Mouse (Mus musculus): ENCODE results near the gene Dhdh. TPM values are rescaled to one million over a fixed set of nuclear protein-coding genes. Genes with fewer than 3 reads are reported as not detected.
"Not testable (repeated sequence)": the region's sequence is repeated elsewhere in the genome, so short reads cannot be mapped to it uniquely, and the experiment has no call there.

Gene Dhdh
- polyA plus RNA-seq, 1 experiment from 2014 or later, result 5.1 TPM

DNA sequence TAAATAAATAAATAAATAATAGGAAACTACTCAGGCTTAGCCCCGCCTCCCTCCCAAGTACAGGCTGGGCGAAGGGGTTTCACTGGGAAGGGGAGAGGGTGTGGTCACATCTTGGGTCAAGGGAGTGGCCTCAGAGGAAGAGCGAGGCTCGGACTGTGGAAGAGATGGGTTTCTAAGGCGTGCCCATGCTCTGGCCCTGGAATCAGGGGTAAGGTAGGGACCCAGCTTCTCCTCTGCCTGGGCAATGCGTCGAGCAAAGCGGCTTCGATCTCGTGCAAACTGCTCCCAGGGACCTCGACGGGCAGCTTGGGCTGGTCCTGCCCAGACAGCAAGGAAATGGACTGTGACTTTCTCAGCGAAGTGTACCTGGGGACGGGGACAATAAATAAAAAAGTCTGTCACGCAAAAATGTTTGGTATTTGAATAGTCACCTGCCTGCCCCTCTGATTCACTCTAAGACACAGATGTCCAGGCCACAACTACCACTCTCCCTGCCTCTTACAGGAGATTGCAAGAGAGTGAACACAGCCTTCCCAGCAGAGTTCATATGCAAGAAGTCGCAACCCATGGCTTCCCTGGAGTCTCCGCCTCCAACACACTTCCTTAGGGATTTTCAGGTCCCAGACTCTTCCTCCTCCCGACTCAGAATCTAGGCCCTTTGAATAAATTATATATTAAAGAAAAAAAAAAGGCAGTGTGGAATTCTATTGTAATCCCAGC is 34.5 kb upstream of the Dhdh start:
- Histone ChIP-seq H3K9ac (no peak overlapping the region), H3K27me3 (no peaks in the 10 kb centered on the region), H3K9me3 (replicated peaks) (no peaks in the 10 kb centered on the region), H3K27ac (replicated peaks) (no peak overlapping the region), H3K4me2 (replicated peaks) (peak overlapping the region; percentile 11; the same call in 1 of the 2 replicates), H3K4me1 (peaks cover 36% of the 10 kb centered on the region), H3K36me3 (peaks cover 7% of the 10 kb centered on the region; the same call in 1 of the 2 replicates), H3K4me3 (replicated peaks) (peak overlapping the region; percentile 51)
- 69% methylated on average over 18 of the region's 18 CpGs for WGBS
- no peak for ATAC-seq (ENCODE audit: insufficient number of reproducible peaks, low FRiP score, low TSS enrichment, low read depth)

DNA sequence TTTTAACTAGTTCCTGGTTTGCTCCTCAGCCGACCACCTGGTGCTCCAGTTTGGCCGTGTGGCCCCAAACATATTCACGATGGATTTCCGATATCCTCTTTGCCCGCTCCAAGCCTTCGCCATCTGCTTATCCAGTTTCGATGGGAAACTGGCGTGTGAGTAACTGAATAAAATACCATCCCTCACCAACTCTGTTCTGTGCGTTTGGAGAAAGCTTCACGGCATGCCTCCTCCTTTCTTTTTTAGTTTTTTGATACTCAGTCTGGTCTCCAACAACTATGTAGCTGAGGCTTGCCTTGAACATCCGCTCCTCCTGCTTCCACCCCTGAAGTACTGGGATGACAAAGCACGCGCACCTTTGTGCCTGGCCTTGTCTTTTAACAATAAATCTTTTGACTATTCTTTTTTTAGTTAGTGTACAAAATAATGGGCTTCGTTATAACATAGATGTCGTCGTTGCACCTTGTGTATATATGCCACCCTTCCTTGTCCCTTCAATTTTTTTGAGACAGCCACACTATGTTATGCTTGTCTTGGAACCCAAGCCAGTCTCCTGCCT is 33.7 kb upstream of the Dhdh start:
- Histone ChIP-seq H3K27me3 (no peaks in the 10 kb centered on the region), H3K4me2 (replicated peaks) (peak overlapping the region; percentile 52), H3K36me3 (peaks cover 7% of the 10 kb centered on the region; the same call in 1 of the 2 replicates), H3K9ac (peak overlapping the region; percentile 39; the same call in 1 of the 2 replicates), H3K27ac (replicated peaks) (peak overlapping the region; percentile 92), H3K9me3 (replicated peaks) (no peaks in the 10 kb centered on the region), H3K4me3 (replicated peaks) (peak overlapping the region; percentile 51), H3K4me1 (peaks cover 36% of the 10 kb centered on the region)
- WGBS, result 55% methylated on average over 16 of the region's 16 CpGs
- no peak for ATAC-seq (ENCODE audit: insufficient number of reproducible peaks, low FRiP score, low TSS enrichment, low read depth)

DNA sequence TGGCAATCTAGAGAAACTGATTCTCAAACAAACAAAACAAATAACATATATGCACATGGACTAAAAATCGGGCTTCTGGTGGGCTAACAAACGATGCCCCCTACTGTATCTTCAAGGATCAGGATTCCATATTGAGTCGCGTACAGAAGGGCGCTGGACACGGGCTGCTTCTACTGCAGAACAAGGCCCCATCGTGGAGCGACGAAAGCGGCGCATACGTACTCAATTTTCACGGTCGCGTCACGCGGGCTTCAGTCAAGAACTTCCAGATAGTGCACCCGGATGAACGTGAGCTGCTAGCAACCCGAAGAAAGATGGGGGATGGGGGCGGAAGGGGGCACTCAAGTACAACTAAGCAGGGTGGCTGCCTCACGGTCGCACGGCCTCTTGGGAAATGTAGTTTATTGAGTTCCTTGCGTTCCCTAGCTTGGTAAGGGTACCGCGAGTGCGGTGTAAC is 33.2 kb upstream of the Dhdh start:
- ATAC-seq (ENCODE audit: insufficient number of reproducible peaks, low FRiP score, low TSS enrichment, low read depth), result peak; percentile 79
- Histone ChIP-seq H3K4me2 (replicated peaks) (peak overlapping the region; percentile 52), H3K27ac (replicated peaks) (peak overlapping the region; percentile 92), H3K36me3 (peaks cover 7% of the 10 kb centered on the region; the same call in 1 of the 2 replicates), H3K4me3 (replicated peaks) (peak overlapping the region; percentile 51), H3K9ac (peak overlapping the region; percentile 39), H3K4me1 (peaks cover 36% of the 10 kb centered on the region), H3K9me3 (replicated peaks) (no peaks in the 10 kb centered on the region), H3K27me3 (no peaks in the 10 kb centered on the region)
- WGBS, result under 1% methylated on average over 28 of the region's 28 CpGs

DNA sequence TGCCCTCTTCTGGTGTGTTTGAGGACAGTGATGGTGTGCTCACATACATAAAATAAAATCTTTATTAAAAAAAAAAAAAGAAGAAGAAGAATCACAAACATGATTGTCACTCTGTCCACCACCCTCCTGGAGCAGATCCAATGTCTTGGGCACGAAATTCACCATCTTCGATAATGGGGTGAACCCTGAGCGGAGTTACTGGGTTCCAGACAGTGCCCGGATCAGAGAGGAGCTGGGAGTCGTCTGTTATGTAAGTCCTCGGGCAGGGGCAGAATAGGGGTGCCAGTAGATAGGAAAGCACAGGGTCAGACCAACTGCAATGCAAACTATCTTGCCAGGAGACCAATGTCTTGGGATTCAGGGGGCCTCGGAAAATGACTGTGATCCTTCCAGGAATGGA is 32.0 kb upstream of the Dhdh start:
- 0 out of 2 replicates have a peak overlapping the region, but pooled peaks have one; percentile 92 for H3K27ac ChIP-seq (replicated peaks)
- H3K36me3 ChIP-seq, result peaks cover 7% of the 10 kb centered on the region; the same call in 1 of the 2 replicates
- H3K9ac ChIP-seq, result no peak overlapping the region
- no peaks in the 10 kb centered on the region for H3K27me3 ChIP-seq
- WGBS, result 92% methylated on average over 7 of the region's 7 CpGs
- no peaks in the 10 kb centered on the region for H3K9me3 ChIP-seq (replicated peaks)
- peaks cover 37% of the 10 kb centered on the region for H3K4me1 ChIP-seq
- no peak overlapping the region for H3K4me3 ChIP-seq (replicated peaks)
- H3K4me2 ChIP-seq (replicated peaks), result no peak overlapping the region
- ATAC-seq (ENCODE audit: insufficient number of reproducible peaks, low FRiP score, low TSS enrichment, low read depth), result no peak

DNA sequence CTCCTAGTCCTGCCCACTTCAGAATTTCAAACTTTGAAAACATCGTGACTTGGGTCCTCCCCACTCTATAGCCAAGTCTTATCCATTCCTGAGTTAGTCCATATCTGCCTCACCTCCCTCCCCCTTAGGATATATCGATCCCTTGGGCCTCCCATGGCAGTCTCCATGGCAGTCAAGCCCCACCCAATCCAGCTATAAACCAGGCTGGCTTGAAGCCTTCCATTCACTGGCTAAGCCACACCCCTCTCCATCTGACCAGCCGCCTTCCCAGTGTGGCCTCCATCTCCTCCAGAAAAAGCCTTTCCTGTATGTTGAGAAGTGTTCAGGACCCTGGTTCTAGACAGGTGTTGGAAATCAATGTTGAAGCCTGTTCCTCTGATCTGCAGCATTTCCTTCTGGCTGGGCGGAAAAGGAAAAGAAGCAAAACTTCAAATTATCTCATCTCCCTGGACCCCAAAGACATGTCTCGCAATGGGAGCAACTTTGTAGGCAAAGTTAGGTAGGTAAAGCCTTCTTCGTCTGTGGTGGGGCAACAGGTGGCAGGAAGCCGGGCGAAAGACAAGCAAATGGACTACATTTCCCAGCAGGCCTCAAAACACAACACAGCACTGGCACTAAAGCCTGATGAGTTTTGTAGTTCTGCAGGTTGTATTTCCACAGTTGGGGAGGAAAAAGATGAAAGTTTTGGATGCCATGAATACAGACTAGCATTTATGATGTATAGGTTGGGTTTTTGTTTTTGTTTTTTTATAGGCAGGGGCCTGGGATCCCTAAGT is 30.9 kb upstream of the Dhdh start:
- no peak overlapping the region for H3K9ac ChIP-seq
- H3K9me3 ChIP-seq (replicated peaks), result no peaks in the 10 kb centered on the region
- WGBS, result 78% methylated on average over 8 of the region's 8 CpGs
- peaks cover 32% of the 10 kb centered on the region for H3K4me1 ChIP-seq
- ATAC-seq (ENCODE audit: insufficient number of reproducible peaks, low FRiP score, low TSS enrichment, low read depth), result no peak
- H3K4me2 ChIP-seq (replicated peaks), result no peak overlapping the region
- no peak overlapping the region for H3K27ac ChIP-seq (replicated peaks)
- no peaks in the 10 kb centered on the region for H3K27me3 ChIP-seq
- peaks cover 7% of the 10 kb centered on the region; the same call in 1 of the 2 replicates for H3K36me3 ChIP-seq
- no peak overlapping the region for H3K4me3 ChIP-seq (replicated peaks)

DNA sequence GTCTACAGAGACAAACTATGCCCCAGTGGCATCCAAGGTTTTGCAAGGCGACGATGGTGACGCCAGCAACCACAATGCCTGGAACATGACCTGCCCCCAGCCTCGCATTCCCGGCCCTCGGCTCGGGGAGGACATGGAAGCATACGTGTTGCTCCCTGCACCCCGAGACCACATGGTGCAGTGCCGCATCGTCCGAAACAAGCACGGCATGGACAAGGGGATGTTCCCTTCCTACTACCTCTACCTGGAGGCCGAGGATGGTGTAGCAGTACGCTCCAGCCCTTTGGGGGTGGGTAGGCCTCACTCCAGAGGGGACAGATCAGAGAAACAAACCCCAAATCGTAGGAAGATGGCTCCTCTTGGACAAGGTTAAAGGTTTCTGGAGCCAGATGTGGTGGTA is 30.0 kb upstream of the Dhdh start:
- 92% methylated on average over 16 of the region's 16 CpGs for WGBS
- H3K4me3 ChIP-seq (replicated peaks), result no peak overlapping the region
- H3K9ac ChIP-seq, result no peak overlapping the region
- peaks cover 26% of the 10 kb centered on the region for H3K4me1 ChIP-seq
- no peaks in the 10 kb centered on the region for H3K9me3 ChIP-seq (replicated peaks)
- no peak for ATAC-seq (ENCODE audit: insufficient number of reproducible peaks, low FRiP score, low TSS enrichment, low read depth)
- peaks cover 4% of the 10 kb centered on the region; the same call in 1 of the 2 replicates for H3K36me3 ChIP-seq
- H3K27me3 ChIP-seq, result no peaks in the 10 kb centered on the region
- no peak overlapping the region for H3K4me2 ChIP-seq (replicated peaks)
- H3K27ac ChIP-seq (replicated peaks), result no peak overlapping the region

DNA sequence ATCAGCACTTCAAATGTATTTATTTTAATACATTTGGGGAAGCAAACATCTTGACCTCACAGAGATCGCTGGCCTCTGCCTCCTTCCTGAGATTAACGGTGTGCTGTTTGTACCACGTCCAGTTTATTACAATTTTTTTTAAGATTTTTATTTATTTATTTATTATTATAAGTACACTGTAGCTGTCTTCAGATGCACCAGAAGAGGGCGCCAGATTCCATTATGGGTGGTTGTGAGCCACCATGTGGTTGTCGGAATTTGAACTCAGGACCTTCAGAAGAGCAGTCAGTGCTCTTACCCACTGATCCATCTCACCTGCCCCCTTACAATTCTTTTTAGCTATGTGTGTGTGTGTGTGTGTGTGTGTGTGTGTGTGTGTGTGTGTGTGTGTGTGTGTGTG is 28.2 kb upstream of the Dhdh start:
- H3K27ac ChIP-seq (replicated peaks); H3K36me3 ChIP-seq; H3K4me3 ChIP-seq (replicated peaks); ATAC-seq (ENCODE audit: insufficient number of reproducible peaks, low FRiP score, low TSS enrichment, low read depth); H3K9me3 ChIP-seq (replicated peaks); H3K27me3 ChIP-seq; H3K4me2 ChIP-seq (replicated peaks); H3K9ac ChIP-seq: not testable (repeated sequence)
- WGBS, result 68% methylated on average over 5 of the region's 5 CpGs
- H3K4me1 ChIP-seq, result peaks cover 13% of the 10 kb centered on the region; the same call in 1 of the 2 replicates

DNA sequence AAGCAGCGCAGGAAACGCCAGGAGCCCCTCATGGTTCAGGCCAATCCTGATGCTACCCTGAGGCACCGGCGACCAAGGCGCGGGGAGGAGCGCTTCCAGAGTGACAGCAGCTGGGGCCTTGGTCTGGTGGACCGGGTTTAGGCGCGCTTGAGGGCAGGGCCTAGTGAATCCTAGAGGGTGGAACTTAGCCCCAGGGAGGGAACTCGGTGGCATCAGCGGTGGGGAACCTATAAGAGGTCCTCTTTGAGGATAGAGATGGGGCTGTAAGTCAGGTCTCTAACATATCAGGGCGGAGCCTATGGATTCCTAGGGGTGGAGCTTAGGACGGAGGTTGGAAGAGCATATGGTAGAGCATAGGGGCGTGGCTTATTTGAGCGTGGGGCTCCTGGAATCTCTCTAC is 26.8 kb upstream of the Dhdh start:
- Histone ChIP-seq H3K4me3 (replicated peaks) (no peak overlapping the region), H3K4me2 (replicated peaks) (peak overlapping the region; percentile 29), H3K9ac (no peak overlapping the region), H3K9me3 (replicated peaks) (no peaks in the 10 kb centered on the region), H3K4me1 (peaks cover 7% of the 10 kb centered on the region; the same call in 1 of the 2 replicates), H3K27ac (replicated peaks) (peak overlapping the region; percentile 28), H3K27me3 (no peaks in the 10 kb centered on the region), H3K36me3 (no peaks in the 10 kb centered on the region)
- ATAC-seq (ENCODE audit: insufficient number of reproducible peaks, low FRiP score, low TSS enrichment, low read depth), result peak; percentile 68; the same call in 1 of the 2 replicates
- WGBS, result 23% methylated on average over 16 of the region's 16 CpGs

DNA sequence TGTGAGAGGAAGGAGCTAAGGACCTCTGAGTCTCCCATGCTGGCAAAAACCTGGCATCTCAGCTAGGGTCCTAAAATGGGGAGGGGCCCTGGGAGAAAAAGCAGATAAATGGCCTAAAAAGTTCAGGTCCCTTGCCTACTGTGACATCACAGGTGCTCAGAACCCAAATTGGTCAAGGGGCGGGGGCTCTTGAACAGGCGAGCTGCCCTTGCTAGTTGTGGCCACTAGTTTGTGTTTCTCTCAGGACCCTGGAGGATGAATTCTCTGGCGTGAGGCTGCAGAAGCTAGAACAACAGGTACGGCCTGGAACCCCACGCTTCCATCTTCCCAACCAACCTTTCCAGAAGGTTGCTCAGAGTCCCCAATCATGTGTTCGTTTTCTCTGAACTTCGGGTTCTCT is 25.8 kb upstream of the Dhdh start:
- no peak for ATAC-seq (ENCODE audit: insufficient number of reproducible peaks, low FRiP score, low TSS enrichment, low read depth)
- no peak overlapping the region for H3K4me3 ChIP-seq (replicated peaks)
- H3K27ac ChIP-seq (replicated peaks), result 0 out of 2 replicates have a peak overlapping the region, but pooled peaks have one; percentile 8
- H3K9me3 ChIP-seq (replicated peaks), result no peaks in the 10 kb centered on the region
- H3K36me3 ChIP-seq, result no peaks in the 10 kb centered on the region
- WGBS, result 81% methylated on average over 7 of the region's 7 CpGs
- no peaks in the 10 kb centered on the region for H3K27me3 ChIP-seq
- H3K9ac ChIP-seq, result no peak overlapping the region
- peaks cover 9% of the 10 kb centered on the region for H3K4me1 ChIP-seq
- H3K4me2 ChIP-seq (replicated peaks), result no peak overlapping the region

DNA sequence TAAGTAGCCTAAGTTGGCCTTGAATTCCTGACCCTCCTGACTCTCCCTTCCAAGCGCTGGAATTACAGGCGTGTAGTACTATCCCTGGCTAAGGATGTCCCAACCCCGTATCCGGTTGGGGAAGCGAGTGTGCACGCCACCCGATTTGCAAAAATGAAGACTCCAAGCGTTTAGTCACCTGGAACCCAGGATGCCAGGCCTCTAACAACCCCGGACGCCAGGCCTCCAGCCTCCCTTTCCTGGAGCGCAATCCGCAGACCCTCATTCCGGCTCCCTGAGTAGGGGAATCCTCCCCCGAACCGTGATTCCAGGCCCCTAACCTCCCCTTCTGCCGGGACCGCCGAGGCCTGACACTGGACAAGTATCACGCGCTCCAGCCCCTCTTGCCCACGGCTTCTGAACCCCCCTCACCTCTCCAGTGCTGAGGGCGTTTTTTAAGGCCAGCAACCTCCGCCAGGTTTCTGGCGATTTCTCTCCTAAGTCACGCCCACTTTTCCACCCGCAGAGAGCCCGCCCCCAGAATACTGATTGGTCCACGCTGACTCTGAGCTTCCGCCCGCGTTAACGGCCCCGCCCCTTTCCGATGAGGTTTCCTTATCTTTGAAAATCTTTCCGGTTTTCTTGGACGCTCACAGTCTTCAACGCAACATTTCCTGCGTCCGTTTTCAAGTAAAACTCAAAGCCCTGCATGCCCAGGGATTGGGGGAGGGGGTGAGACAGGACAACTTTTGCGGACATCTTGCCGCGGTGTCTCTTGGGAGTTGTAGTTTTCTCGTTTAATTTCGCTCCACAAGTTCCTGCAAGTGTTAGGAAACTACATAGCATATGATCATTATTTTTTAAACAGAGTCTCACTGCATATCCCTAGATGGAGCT is 21.5 kb upstream of the Dhdh start, which contains the start of gene Nucb1:
Gene Nucb1 (minus strand): TSS at position 495 of the 876 bp plus-strand sequence.
- H3K27me3 ChIP-seq, result no peaks in the 10 kb centered on the region
- peak; percentile 90 for ATAC-seq (ENCODE audit: insufficient number of reproducible peaks, low FRiP score, low TSS enrichment, low read depth)
- peaks cover 18% of the 10 kb centered on the region for H3K4me1 ChIP-seq
- H3K9me3 ChIP-seq (replicated peaks), result no peaks in the 10 kb centered on the region
- H3K36me3 ChIP-seq, result peaks cover 20% of the 10 kb centered on the region
- peak within 1 kb of the TSS; percentile 92 for H3K4me2 ChIP-seq (replicated peaks)
- H3K4me3 ChIP-seq (replicated peaks), result peak within 1 kb of the TSS; percentile 82
- H3K9ac ChIP-seq, result peak within 1 kb of the TSS; percentile 65
- H3K27ac ChIP-seq (replicated peaks), result peak within 1 kb of the TSS; percentile 98
- under 1% methylated on average over 44 of the region's 44 CpGs for WGBS
